Mouse (Mus musculus): Measurements from ENCODE around the gene Lrba. TPM values are rescaled to one million over a fixed set of nuclear protein-coding genes. Genes with fewer than 3 reads are reported as not detected.

Gene Lrba
- total RNA-seq, 2 experiments from 2014 or later, result 26.3 to 27.3 TPM

GRCm38 (mm10) chr3:86754595-86755557 is 530.4 kb downstream of the Lrba start:
- no peak for DNase-seq (ENCODE audit: low spot score)

GRCm38 (mm10) chr3:86756548-86756947 is 532.1 kb downstream of the Lrba start:
- DNase-seq (ENCODE audit: low spot score), result no peak

- no peak for DNase-seq (ENCODE audit: low spot score)
Observed at GRCm38 (mm10) chr3:86758727-86759126, 534.2 kb downstream of the Lrba start.

- no peak for DNase-seq (ENCODE audit: low spot score)
Observed at GRCm38 (mm10) chr3:86759383-86759782, 534.9 kb downstream of the Lrba start.

- DNase-seq (ENCODE audit: low spot score), result no peak
Observed at GRCm38 (mm10) chr3:86759834-86760233, 535.4 kb downstream of the Lrba start.

- DNase-seq (ENCODE audit: low spot score), result no peak
Observed at GRCm38 (mm10) chr3:86760474-86760873, 536.0 kb downstream of the Lrba start.

- peak; percentile 62 for DNase-seq (ENCODE audit: low spot score)
Observed at GRCm38 (mm10) chr3:86761095-86762035, 536.9 kb downstream of the Lrba start.

- DNase-seq (ENCODE audit: low spot score), result no peak
Observed at GRCm38 (mm10) chr3:86762036-86762415, 537.5 kb downstream of the Lrba start.

GRCm38 (mm10) chr3:86762456-86762855 is 538.0 kb downstream of the Lrba start:
- no peak for DNase-seq (ENCODE audit: low spot score)

- peak; percentile 51 for DNase-seq (ENCODE audit: low spot score)
Observed at GRCm38 (mm10) chr3:86768553-86768952, 544.1 kb downstream of the Lrba start.

- no peak for DNase-seq (ENCODE audit: low spot score)
Observed at GRCm38 (mm10) chr3:86768969-86769368, 544.5 kb downstream of the Lrba start.

- DNase-seq (ENCODE audit: low spot score), result no peak
Observed at GRCm38 (mm10) chr3:86774566-86775443, 550.3 kb downstream of the Lrba start.

GRCm38 (mm10) chr3:86775444-86775828 is 551.0 kb downstream of the Lrba start:
- no peak for DNase-seq (ENCODE audit: low spot score)

- no peak for DNase-seq (ENCODE audit: low spot score)
Observed at GRCm38 (mm10) chr3:86779704-86780103, 555.2 kb downstream of the Lrba start.

GRCm38 (mm10) chr3:86784051-86784450 is 559.6 kb downstream of the Lrba start:
- no peak for DNase-seq (ENCODE audit: low spot score)

GRCm38 (mm10) chr3:86784930-86785329 is 560.5 kb downstream of the Lrba start:
- no peak for DNase-seq (ENCODE audit: low spot score)

- DNase-seq (ENCODE audit: low spot score), result no peak
Observed at GRCm38 (mm10) chr3:86786280-86786679, 561.8 kb downstream of the Lrba start.

- peak; percentile 70 for DNase-seq (ENCODE audit: low spot score)
Observed at GRCm38 (mm10) chr3:86786845-86787351, 562.4 kb downstream of the Lrba start.

GRCm38 (mm10) chr3:86787423-86788123 is 563.1 kb downstream of the Lrba start:
- no peak for DNase-seq (ENCODE audit: low spot score)

- DNase-seq (ENCODE audit: low spot score), result peak; percentile 59
Observed at GRCm38 (mm10) chr3:86788711-86789110, 564.2 kb downstream of the Lrba start.

Measured in gastrocnemius, adult 18-20 months (tissue).